Mouse (Mus musculus): ENCODE measurements around the gene Armc2. TPM values are rescaled to one million over a fixed set of nuclear protein-coding genes. Genes with fewer than 3 reads are reported as not detected.

Armc2 gene
- polyA plus RNA-seq, 1 experiment: 15.9 TPM

DNA sequence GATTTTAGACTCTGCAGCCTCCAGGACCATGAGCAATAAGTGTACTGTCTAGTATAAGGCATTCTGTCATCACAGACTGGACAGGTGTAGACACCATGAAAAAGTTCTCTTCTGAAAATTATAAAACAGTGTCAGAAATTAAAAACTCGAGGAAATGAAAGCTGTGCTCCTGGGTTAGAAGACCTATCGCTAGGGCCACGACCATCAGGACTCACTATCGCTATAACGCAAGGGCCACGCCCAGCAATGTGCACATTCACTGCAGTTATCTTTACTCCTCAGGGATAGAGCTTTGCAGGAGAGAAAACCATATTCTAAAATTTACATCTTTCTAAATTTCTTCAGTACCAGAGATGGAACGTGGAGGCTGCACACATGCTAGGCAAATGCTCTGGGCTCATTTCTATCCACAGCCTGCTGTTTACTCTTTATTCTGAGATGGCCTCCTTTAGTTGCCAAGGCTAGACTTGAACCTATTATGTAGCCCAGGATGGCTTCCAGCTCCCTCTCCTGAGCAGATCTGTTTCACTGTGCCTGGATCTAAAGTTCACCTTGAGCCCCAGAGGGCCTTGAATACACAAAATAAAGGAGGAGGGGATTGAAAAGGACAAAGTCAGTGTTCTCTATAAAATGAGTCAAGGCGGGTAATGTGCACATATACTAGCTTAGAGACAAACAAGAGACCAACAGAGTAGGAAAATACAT lies 105.8 kb downstream of the Armc2 start:
- no peaks in the 10 kb centered on the region for H3K4me1 ChIP-seq (ENCODE audit: control insufficient read depth, insufficient read depth, low read length)
- H3K27me3 ChIP-seq (ENCODE audit: control insufficient read depth, insufficient read depth, low read length): no peaks in the 10 kb centered on the region
- no peak overlapping the region for H3K27ac ChIP-seq (ENCODE audit: control insufficient read depth, insufficient read depth, low read depth, low read length)
- H3K36me3 ChIP-seq (ENCODE audit: control insufficient read depth, insufficient read depth, low read length): peaks cover 2% of the 10 kb centered on the region
- TF ChIP-seq POLR2A (IDR thresholded peaks at IDR 0.05; ENCODE audit: control insufficient read depth, low read depth, low read length) (no peak), CTCF (IDR thresholded peaks at IDR 0.05; ENCODE audit: control insufficient read depth, insufficient read depth, insufficient replicate concordance, low read depth, low read length) (no peak)
- no peak overlapping the region for H3K4me3 ChIP-seq (ENCODE audit: control insufficient read depth, low read depth, low read length)

DNA sequence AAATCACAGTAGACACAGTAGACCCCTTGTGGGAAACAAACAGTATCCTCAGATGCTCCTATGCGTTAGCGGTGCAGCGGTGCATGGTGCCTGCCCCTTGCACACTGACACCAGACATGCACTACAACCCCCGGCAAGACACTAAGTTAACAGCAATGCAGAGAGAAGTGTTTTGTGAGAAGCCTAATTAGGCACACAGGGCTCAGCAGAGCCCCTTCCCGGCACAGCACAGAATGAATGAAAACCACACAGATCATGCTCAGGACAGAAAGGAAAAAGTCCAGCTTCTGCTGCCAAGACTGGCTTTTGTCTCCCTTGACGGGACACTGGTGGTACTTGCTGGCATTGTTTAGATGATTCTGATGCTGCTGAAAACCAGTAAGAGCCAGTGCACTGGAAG lies 109.3 kb downstream of the Armc2 start:
- TF ChIP-seq POLR2A (IDR thresholded peaks at IDR 0.05; ENCODE audit: control insufficient read depth, low read depth, low read length) (no peak), CTCF (IDR thresholded peaks at IDR 0.05; ENCODE audit: control insufficient read depth, insufficient read depth, insufficient replicate concordance, low read depth, low read length) (no peak)
- Histone ChIP-seq H3K36me3 (ENCODE audit: control insufficient read depth, insufficient read depth, low read length) (peaks cover 6% of the 10 kb centered on the region), H3K27ac (ENCODE audit: control insufficient read depth, insufficient read depth, low read depth, low read length) (no peak overlapping the region), H3K4me1 (ENCODE audit: control insufficient read depth, insufficient read depth, low read length) (no peaks in the 10 kb centered on the region), H3K27me3 (ENCODE audit: control insufficient read depth, insufficient read depth, low read length) (no peaks in the 10 kb centered on the region), H3K4me3 (ENCODE audit: control insufficient read depth, low read depth, low read length) (no peak overlapping the region)

DNA sequence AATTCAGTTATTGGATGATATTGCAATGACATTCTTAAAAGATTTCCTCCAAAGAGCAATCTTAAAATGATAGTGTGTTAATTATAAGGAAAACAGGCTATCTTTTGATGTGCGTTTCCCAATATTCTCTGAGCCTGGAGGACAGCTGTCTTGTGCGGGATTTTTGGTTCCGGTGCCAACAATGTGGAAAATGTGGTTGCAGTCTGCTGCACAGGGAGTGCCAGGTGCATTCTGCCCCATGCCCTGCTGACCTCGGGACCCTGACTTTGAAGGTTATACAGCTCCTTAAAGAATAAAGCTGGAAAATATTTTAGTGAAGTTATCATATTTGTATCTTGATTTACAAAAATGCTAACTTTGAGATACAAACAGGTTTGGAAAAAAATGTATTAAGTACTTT lies 110.3 kb downstream of the Armc2 start:
- Histone ChIP-seq H3K27ac (ENCODE audit: control insufficient read depth, insufficient read depth, low read depth, low read length) (no peak overlapping the region), H3K4me3 (ENCODE audit: control insufficient read depth, low read depth, low read length) (no peak overlapping the region), H3K27me3 (ENCODE audit: control insufficient read depth, insufficient read depth, low read length) (no peaks in the 10 kb centered on the region), H3K4me1 (ENCODE audit: control insufficient read depth, insufficient read depth, low read length) (no peaks in the 10 kb centered on the region), H3K36me3 (ENCODE audit: control insufficient read depth, insufficient read depth, low read length) (peaks cover 6% of the 10 kb centered on the region)
- TF ChIP-seq POLR2A (IDR thresholded peaks at IDR 0.05; ENCODE audit: control insufficient read depth, low read depth, low read length) (no peak), CTCF (IDR thresholded peaks at IDR 0.05; ENCODE audit: control insufficient read depth, insufficient read depth, insufficient replicate concordance, low read depth, low read length) (no peak)

DNA sequence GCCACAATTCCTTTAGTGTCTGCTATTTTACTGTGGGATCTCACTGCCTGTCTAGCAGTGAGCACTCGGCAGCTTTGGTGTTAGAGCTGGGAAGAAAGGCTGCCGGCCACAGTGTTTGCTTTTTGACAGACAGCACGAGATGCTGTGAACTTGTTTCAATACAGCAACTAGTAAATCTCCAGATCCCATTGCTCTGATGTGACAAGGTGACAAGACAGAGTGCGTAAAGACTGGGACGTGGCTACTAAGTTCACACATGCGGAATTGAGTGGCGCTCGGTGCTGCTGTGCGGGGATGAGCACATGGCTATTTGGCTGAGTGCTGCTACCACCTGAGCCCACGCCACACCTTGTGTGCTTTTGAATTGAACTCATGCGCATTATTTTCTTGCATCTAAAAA lies 110.8 kb downstream of the Armc2 start:
- H3K36me3 ChIP-seq (ENCODE audit: control insufficient read depth, insufficient read depth, low read length): peaks cover 6% of the 10 kb centered on the region
- no peaks in the 10 kb centered on the region for H3K4me1 ChIP-seq (ENCODE audit: control insufficient read depth, insufficient read depth, low read length)
- H3K27ac ChIP-seq (ENCODE audit: control insufficient read depth, insufficient read depth, low read depth, low read length): no peak overlapping the region
- no peak for TF ChIP-seq POLR2A (IDR thresholded peaks at IDR 0.05; ENCODE audit: control insufficient read depth, low read depth, low read length)
- TF ChIP-seq CTCF (IDR thresholded peaks at IDR 0.05; ENCODE audit: control insufficient read depth, insufficient read depth, insufficient replicate concordance, low read depth, low read length): no peak
- no peak overlapping the region for H3K4me3 ChIP-seq (ENCODE audit: control insufficient read depth, low read depth, low read length)
- no peaks in the 10 kb centered on the region for H3K27me3 ChIP-seq (ENCODE audit: control insufficient read depth, insufficient read depth, low read length)

DNA sequence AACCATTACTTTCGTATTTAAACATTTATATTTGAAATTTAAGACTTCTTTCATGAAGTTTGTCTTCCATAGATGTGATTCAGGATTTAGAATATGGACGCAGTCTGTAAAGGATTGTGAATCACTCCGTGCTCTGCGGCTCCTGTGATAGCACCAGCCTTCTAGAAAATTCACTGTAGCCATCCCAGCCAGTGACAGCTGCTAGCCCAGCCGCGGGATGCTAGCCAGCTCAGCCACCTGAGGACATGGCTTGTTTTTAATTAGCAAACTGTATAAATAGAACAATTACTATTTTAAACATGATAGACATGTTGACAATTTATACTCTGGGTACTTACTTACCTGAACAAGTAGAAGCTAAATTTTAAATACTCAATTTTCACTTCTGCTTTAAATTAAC lies 116.4 kb downstream of the Armc2 start:
- Histone ChIP-seq H3K4me1 (ENCODE audit: control insufficient read depth, insufficient read depth, low read length) (no peaks in the 10 kb centered on the region), H3K27me3 (ENCODE audit: control insufficient read depth, insufficient read depth, low read length) (no peaks in the 10 kb centered on the region), H3K27ac (ENCODE audit: control insufficient read depth, insufficient read depth, low read depth, low read length) (no peak overlapping the region), H3K4me3 (ENCODE audit: control insufficient read depth, low read depth, low read length) (no peak overlapping the region), H3K36me3 (ENCODE audit: control insufficient read depth, insufficient read depth, low read length) (peaks cover 5% of the 10 kb centered on the region)
- TF ChIP-seq POLR2A (IDR thresholded peaks at IDR 0.05; ENCODE audit: control insufficient read depth, low read depth, low read length) (no peak), CTCF (IDR thresholded peaks at IDR 0.05; ENCODE audit: control insufficient read depth, insufficient read depth, insufficient replicate concordance, low read depth, low read length) (no peak)

DNA sequence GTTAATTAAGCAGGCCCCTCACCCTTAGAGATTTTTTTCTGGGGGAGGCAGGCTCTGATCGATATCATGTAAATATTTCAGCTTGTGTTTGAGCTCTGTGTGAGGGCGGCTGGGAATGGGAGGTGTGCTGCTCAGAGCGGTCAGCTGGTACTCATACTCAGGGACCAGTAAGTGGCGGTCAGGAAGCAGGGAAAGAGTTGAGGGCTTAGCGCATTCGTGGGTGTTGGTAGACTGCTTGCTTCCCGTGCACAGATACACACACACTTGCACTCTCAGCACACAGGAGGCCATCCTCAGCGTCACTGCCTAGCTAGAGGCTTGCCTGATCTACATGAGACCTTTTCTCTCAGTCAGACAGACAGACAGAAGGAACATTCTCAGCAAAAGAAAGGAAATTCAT lies 116.8 kb downstream of the Armc2 start:
- H3K4me3 ChIP-seq (ENCODE audit: control insufficient read depth, low read depth, low read length): no peak overlapping the region
- H3K27ac ChIP-seq (ENCODE audit: control insufficient read depth, insufficient read depth, low read depth, low read length): no peak overlapping the region
- TF ChIP-seq POLR2A (IDR thresholded peaks at IDR 0.05; ENCODE audit: control insufficient read depth, low read depth, low read length): no peak
- TF ChIP-seq CTCF (IDR thresholded peaks at IDR 0.05; ENCODE audit: control insufficient read depth, insufficient read depth, insufficient replicate concordance, low read depth, low read length): no peak
- H3K27me3 ChIP-seq (ENCODE audit: control insufficient read depth, insufficient read depth, low read length): no peaks in the 10 kb centered on the region
- H3K4me1 ChIP-seq (ENCODE audit: control insufficient read depth, insufficient read depth, low read length): no peaks in the 10 kb centered on the region
- peaks cover 4% of the 10 kb centered on the region for H3K36me3 ChIP-seq (ENCODE audit: control insufficient read depth, insufficient read depth, low read length)

DNA sequence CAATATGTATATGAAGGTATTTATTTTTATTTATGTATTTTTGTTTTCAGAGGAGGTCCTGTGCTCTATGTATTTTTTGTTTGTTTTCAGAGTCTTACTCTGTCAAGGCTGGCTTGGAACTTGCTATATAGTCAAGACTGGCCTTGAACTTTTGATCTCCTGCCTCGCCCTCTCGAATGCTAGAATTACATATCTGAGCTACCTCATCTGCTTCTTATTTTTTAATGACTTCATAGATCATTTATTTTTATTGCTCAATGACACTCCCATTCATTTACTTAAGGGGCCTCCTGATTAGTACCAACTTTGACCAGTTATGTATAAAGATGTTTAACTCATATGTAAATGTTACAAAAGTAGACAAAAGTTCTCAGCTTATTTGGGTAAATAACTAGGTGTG lies 121.4 kb downstream of the Armc2 start:
- Histone ChIP-seq H3K4me1 (ENCODE audit: control insufficient read depth, insufficient read depth, low read length) (no peaks in the 10 kb centered on the region), H3K4me3 (ENCODE audit: control insufficient read depth, low read depth, low read length) (no peak overlapping the region), H3K27ac (ENCODE audit: control insufficient read depth, insufficient read depth, low read depth, low read length) (no peak overlapping the region), H3K27me3 (ENCODE audit: control insufficient read depth, insufficient read depth, low read length) (no peaks in the 10 kb centered on the region), H3K36me3 (ENCODE audit: control insufficient read depth, insufficient read depth, low read length) (no peaks in the 10 kb centered on the region)
- TF ChIP-seq POLR2A (IDR thresholded peaks at IDR 0.05; ENCODE audit: control insufficient read depth, low read depth, low read length) (no peak), CTCF (IDR thresholded peaks at IDR 0.05; ENCODE audit: control insufficient read depth, insufficient read depth, insufficient replicate concordance, low read depth, low read length) (no peak)
